Mouse (Mus musculus) kidney, adult 2 months (tissue): Measurements from ENCODE around the gene Anxa5. TPM values are rescaled to one million over a fixed set of nuclear protein-coding genes. Genes with fewer than 3 reads are reported as not detected.

Experiments
- DNase-seq: peaks from one replicate; pipeline ENCODE4 v3.0.0; 2021
- H3K27ac ChIP-seq: fragments of 200-500 bp; 2 replicates; pipeline ENCODE4 v1.5.1; 2012; ENCODE audit warnings: low read depth, low read length, control low read depth, inconsistent platforms; ENCODE audit not compliant: insufficient read depth
- H3K27me3 ChIP-seq: fragments of 200-500 bp; replicated peaks from 2 replicates; pipeline ENCODE4 v1.6.1; 2012; ENCODE audit warnings: mild to moderate bottlenecking, moderate library complexity, low read length, inconsistent platforms; ENCODE audit not compliant: control insufficient read depth, insufficient read depth
- H3K36me3 ChIP-seq: fragments of 200-500 bp; 2 replicates; pipeline ENCODE4 v1.6.1; 2012; ENCODE audit warnings: mild to moderate bottlenecking, moderate library complexity, low read length, inconsistent platforms; ENCODE audit not compliant: control insufficient read depth, insufficient read depth
- H3K4me1 ChIP-seq: fragments of 200-500 bp; 2 replicates; pipeline ENCODE4 v1.6.1; 2011; ENCODE audit warnings: low read length; ENCODE audit not compliant: control insufficient read depth, insufficient read depth
- H3K4me3 ChIP-seq: fragments of 200-500 bp; 2 replicates; pipeline ENCODE4 v1.5.1; 2011; ENCODE audit warnings: mild to moderate bottlenecking, low read depth, low read length, control low read depth; ENCODE audit not compliant: insufficient read depth
- CTCF ChIP-seq: fragments of 200-500 bp; conservative IDR thresholded peaks from 2 replicates; pipeline ENCODE4 v1.5.1; 2011; ENCODE audit warnings: low read depth, mild to moderate bottlenecking, control low read depth, low read length, moderate library complexity, mixed read lengths; ENCODE audit not compliant: insufficient read depth, insufficient read length
- POLR2A ChIP-seq: fragments of 200-500 bp; IDR thresholded peaks from one replicate; pipeline ENCODE4 v1.6.1; 2011; ENCODE audit warnings: low read depth, low read length, control low read depth
- WGBS: fragments of 180-500 bp; shearing (Covaris S2); methylation state at CpG from one replicate; pipeline ENCODE4 v1.1.7; 2018; 5-methylcytosine and 5-hydroxymethylcytosine counted together
- polyA plus RNA-seq: library from polyadenylated mRNA; depleted of rRNA; stranded (reverse); fragments of >200 nt; gene quantifications from 2 replicates; pipeline ENCODE4 v1.2.3, GENCODE M21; 2012

Anxa5 gene
- polyA plus RNA-seq, 1 experiment: 300 TPM

DNA sequence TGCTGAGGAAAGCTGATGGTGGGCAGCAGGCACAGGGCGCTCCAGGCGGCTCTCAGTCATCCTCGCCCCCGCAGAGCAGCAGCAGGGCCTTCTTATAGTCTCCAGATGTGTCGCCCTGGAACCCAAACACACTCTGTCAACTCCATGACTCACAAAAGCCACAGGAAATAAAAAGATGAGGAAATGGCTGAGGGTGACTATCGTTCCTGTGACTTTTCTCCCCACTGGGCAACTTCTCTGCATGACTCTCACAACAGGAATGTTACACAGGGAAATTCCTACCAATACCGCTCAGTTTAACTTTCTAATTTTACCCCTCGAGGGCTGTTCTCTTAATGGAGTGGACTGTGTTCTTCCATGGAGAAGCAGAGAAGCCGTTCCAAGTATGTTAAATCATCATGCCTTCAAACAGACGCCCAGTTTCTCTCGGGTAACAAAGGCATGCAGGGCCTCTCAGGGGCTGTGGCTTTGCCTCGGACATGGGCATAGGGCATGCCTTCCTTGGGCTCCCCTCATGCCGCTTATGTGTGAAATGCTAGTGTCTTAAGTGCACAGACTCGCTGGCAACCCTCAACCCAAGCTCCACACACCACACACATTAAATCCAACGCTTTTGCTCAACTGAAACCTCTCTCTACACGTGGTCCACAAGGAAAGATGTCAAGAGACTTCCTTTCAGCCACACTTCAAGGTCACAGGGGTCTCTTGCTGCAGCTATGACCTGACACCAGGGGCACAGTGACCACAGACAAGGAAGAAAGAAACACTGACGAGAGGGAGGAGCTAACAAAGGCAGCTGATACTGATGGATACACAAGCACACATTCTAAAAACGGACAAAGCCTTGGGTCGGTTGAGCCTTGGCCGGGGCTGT lies 26.2 kb downstream of the Anxa5 start:
- H3K27me3 ChIP-seq: no peaks in the 10 kb centered on the region
- peak overlapping the region; percentile 3; the same call in 1 of the 2 replicates for H3K27ac ChIP-seq
- TF ChIP-seq POLR2A (no peak), CTCF (no peak)
- H3K4me3 ChIP-seq: no peak overlapping the region
- H3K36me3 ChIP-seq: peaks cover 8% of the 10 kb centered on the region
- H3K4me1 ChIP-seq: no peaks in the 10 kb centered on the region
- 47% methylated on average over 20 of the region's 20 CpGs for WGBS
- DNase-seq: peak; percentile 19

DNA sequence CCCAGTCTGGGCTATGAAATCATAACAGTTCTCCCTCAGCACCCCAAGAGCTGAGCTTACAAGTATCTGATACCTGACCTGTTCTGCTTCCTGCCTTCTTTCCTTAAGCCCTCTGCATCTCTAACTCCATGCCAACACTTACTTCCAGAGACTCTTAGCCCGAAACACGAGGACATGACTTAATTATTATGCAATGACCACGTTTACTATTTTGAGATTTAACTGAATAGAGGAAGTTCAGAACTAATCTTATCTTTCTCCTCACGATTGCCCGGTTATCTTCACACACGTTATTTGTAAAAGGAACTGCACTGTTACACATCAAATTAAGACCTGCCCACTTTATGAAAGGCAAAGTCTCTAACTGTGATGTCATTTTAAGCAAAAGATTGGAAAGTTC lies 28.8 kb downstream of the Anxa5 start:
- TF ChIP-seq POLR2A: no peak
- no peak for TF ChIP-seq CTCF
- H3K27ac ChIP-seq: no peak overlapping the region
- no peak overlapping the region for H3K4me3 ChIP-seq
- WGBS: 62% methylated on average over 6 of the region's 6 CpGs
- H3K4me1 ChIP-seq: no peaks in the 10 kb centered on the region
- no peaks in the 10 kb centered on the region for H3K27me3 ChIP-seq
- DNase-seq: no peak
- H3K36me3 ChIP-seq: peaks cover 6% of the 10 kb centered on the region

DNA sequence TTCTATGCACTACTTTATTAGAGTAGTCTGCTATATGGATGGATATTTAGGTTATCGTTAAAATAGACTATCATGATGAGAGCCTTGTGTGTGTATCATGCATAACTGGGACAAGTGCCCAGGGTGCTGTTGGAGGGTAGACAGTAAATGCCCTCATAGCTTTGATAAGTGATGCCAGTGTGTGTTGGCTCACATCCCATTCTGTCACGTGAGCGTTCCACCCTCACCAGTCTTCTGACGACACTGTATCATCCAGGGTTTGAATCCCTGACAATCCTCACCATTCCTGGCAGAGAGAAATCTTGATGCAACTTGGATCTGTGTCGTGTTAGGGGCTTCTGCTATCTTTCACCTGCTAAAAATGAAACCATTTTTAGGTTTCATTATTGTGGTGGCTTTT lies 29.2 kb downstream of the Anxa5 start:
- no peak overlapping the region for H3K27ac ChIP-seq
- WGBS: 67% methylated on average over 5 of the region's 5 CpGs
- H3K4me1 ChIP-seq: no peaks in the 10 kb centered on the region
- peaks cover 6% of the 10 kb centered on the region for H3K36me3 ChIP-seq
- no peaks in the 10 kb centered on the region for H3K27me3 ChIP-seq
- no peak for DNase-seq
- TF ChIP-seq CTCF (no peak), POLR2A (no peak)
- no peak overlapping the region for H3K4me3 ChIP-seq

DNA sequence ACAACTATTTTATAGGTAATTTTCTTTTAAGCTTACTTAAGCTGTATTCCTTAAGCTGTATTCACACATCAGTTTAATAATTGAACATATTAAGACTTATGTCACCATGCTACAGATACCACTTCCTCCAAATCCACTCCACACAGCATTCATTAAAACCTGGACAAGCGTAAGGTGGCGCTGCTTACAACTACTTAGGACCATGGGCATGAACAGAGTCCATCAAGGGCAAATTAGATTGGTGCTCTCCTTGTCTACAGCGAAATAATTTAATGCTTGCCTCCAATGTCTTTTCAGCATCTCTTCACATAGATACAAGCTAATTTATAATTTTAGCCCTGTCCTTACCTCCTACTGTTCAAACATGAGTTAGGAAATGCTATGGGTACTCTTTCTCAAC lies 29.7 kb downstream of the Anxa5 start:
- Histone ChIP-seq H3K4me1 (no peaks in the 10 kb centered on the region), H3K27ac (no peak overlapping the region), H3K27me3 (no peaks in the 10 kb centered on the region), H3K36me3 (peaks cover 6% of the 10 kb centered on the region), H3K4me3 (no peak overlapping the region)
- no peak for DNase-seq
- 91% methylated on average over 3 of the region's 3 CpGs for WGBS
- TF ChIP-seq POLR2A (no peak), CTCF (no peak)

DNA sequence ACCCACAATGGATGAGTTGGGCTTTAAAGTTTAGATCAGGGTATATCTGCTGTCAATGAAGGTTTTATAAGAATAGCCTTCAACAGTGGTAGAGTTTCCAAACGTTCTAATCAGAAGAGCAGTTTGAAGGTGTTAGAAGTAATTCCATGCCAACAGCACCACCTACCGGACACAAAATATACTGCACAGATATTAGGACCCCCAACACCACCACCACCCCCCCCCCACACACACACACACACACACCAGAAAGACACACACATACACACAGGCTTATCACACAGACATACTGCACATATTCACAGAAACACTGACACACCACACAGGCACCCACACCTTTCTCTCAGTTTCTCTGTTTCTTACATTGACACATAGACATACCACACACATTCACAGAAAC lies 33.3 kb downstream of the Anxa5 start:
- WGBS: 2% methylated on average over 2 of the region's 2 CpGs
- peak; percentile 39 for DNase-seq

DNA sequence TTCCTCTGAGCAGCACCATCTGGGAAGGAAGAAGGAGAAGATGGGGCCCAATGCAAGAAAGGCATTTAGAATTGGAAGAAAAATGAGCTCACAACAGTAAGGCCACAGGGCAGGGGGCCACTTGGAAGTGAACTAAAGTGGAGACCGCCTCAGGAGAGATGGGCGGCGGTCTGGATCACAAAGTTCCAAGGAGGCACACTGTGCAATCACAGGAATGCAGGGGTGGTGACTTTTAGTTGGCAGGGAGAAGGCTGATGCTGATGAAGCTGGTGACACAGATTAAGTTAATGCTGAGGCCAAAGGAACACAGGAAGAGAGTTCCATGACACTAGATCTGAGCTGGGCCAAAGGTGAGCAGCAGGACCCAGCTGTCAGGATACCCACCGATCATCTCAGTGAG lies 35.4 kb downstream of the Anxa5 start:
- Histone ChIP-seq H3K4me3 (no peak overlapping the region), H3K27me3 (no peaks in the 10 kb centered on the region), H3K36me3 (no peaks in the 10 kb centered on the region), H3K27ac (no peak overlapping the region), H3K4me1 (no peaks in the 10 kb centered on the region)
- no peak for DNase-seq
- 52% methylated on average over 4 of the region's 4 CpGs for WGBS
- TF ChIP-seq POLR2A (no peak), CTCF (no peak)

More for the DNA sequence above, 33.3 kb downstream of the Anxa5 start:
- Histone ChIP-seq H3K36me3 (peaks cover 2% of the 10 kb centered on the region; the same call in 1 of the 2 replicates), H3K4me1 (no peaks in the 10 kb centered on the region), H3K27me3 (no peaks in the 10 kb centered on the region), H3K27ac (no peak overlapping the region), H3K4me3 (no peak overlapping the region)
- TF ChIP-seq CTCF (peak; percentile 60), POLR2A (no peak)

DNA sequence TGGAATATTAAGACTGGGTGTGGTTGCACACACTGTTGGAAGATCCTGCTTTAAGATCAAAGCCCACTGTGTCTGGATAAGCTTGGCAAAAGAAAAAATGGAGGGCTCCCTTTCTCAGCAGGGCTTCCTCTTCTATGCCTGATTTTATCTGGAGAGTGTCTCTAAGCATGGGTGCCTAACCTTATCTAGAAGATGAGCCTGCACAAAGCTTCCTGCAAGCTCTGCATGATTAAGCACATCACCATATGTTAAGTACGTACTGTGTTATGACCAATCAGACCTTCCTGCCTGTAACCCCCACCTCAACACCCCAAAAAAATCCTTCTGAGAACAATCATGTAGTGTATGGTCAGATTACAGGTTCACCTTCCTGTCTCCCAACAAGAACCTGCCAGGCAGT lies 45.3 kb downstream of the Anxa5 start:
- Histone ChIP-seq H3K27me3 (no peaks in the 10 kb centered on the region), H3K4me3 (no peak overlapping the region), H3K36me3 (no peaks in the 10 kb centered on the region), H3K27ac (no peak overlapping the region), H3K4me1 (no peaks in the 10 kb centered on the region)
- TF ChIP-seq POLR2A (no peak), CTCF (no peak)
- WGBS: 91% methylated on average over 1 of the region's 1 CpGs
- no peak for DNase-seq

DNA sequence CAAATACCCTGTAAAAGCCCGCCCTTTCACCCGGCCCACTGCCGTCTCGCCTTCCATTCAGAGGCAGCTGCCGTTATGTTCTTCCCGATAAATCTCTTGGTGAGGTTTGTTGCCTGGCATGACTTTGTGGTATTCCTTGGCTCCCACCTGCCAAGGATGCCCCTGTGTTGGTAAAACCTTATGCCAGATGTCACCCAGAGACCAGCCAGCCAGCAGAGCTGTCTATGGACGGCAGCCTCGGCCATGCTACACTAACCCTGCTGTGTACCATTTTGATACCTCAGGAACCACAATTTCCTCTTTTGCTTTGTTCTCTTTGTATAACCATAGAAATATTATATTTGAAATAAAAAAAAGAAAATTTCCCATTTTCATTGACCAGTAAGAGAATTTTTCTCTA lies 48.3 kb downstream of the Anxa5 start:
- Histone ChIP-seq H3K27me3 (no peaks in the 10 kb centered on the region), H3K27ac (no peak overlapping the region), H3K4me3 (no peak overlapping the region), H3K36me3 (no peaks in the 10 kb centered on the region), H3K4me1 (no peaks in the 10 kb centered on the region)
- no peak for DNase-seq
- TF ChIP-seq POLR2A (no peak), CTCF (no peak)
- 98% methylated on average over 8 of the region's 8 CpGs for WGBS
